ENCODE assay signal across 12 mouse cellular contexts in genomic region chr17:28021911-28022310, GRCm38 (mm10). TPM values are rescaled to one million over a fixed set of nuclear protein-coding genes. Genes with fewer than 3 reads are reported as not detected.
DNase-seq lines count a peak whose midpoint lies in the region; ATAC-seq and TF ChIP-seq lines count a peak whose summit lies in the region.
"Had no signal": no experiment of that assay in that cellular context is flagged by ENCODE, and none has a peak within 500 bp of the region (broad histone marks: within the 10 kb centered on the region; RNA-seq: fewer than 3 reads in every experiment).

No protein-coding gene starts in this region.

- 58% methylated on average over 10 of the region's 10 CpGs for WGBS in lung, embryonic 14.5 days
- WGBS in heart, embryonic 14.5 days: 50% methylated on average over 10 of the region's 10 CpGs
- 47% methylated on average over 10 of the region's 10 CpGs for WGBS in hindbrain, postnatal 0 days

- H3K4me1 ChIP-seq in lung, embryonic 14.5 days (ENCODE audit: insufficient read depth): peaks cover 22% of the 10 kb centered on the region
- peaks cover 47 to 66% of the 10 kb centered on the region in 2 experiments for H3K4me1 ChIP-seq in heart, embryonic 14.5 days (ENCODE audit: control insufficient read depth in 2 of 2, insufficient read depth in 2 of 2, low read length in 2 of 2)
- H3K4me1 ChIP-seq in hindbrain, postnatal 0 days (ENCODE audit: insufficient read depth, low read length): peaks cover 33% of the 10 kb centered on the region

- no peak overlapping the region for H3K4me2 ChIP-seq in lung, embryonic 14.5 days
- H3K4me2 ChIP-seq in heart, embryonic 14.5 days (ENCODE audit: low read length): no peak overlapping the region
- no peak overlapping the region for H3K4me2 ChIP-seq in hindbrain, postnatal 0 days (ENCODE audit: low read depth, low read length)
- no peak overlapping the region for H3K4me2 ChIP-seq in myocyte (ENCODE audit: low read depth)
- H3K4me2 ChIP-seq: liver, embryonic 13.5 days had no signal

- TF ChIP-seq POLR2A in myocyte (IDR thresholded peaks at IDR 0.05; ENCODE audit: insufficient read length, low read depth): no peak

- H3K9ac ChIP-seq in lung, embryonic 14.5 days: no peak overlapping the region
- H3K9ac ChIP-seq in heart, embryonic 14.5 days (ENCODE audit: low read length): 0 out of 2 replicates have a peak overlapping the region, but pooled peaks have one; percentile 6
- no peak overlapping the region for H3K9ac ChIP-seq in hindbrain, postnatal 0 days (replicated peaks; ENCODE audit: low read length)
- H3K9ac ChIP-seq: liver, embryonic 13.5 days had no signal

- H3K27me3 ChIP-seq in lung, embryonic 14.5 days (ENCODE audit: insufficient read depth, low read length): no peaks in the 10 kb centered on the region
- no peaks in the 10 kb centered on the region for H3K27me3 ChIP-seq in heart, embryonic 14.5 days (ENCODE audit: control insufficient read depth, insufficient read depth, low read length)
- H3K27me3 ChIP-seq in hindbrain, postnatal 0 days (ENCODE audit: insufficient read depth, low read length): no peaks in the 10 kb centered on the region
- H3K27me3 ChIP-seq in myocyte (ENCODE audit: control insufficient read depth, insufficient read depth, insufficient read length): no peaks in the 10 kb centered on the region
- H3K27me3 ChIP-seq: liver, embryonic 13.5 days had no signal

- no peak overlapping the region for H3K4me3 ChIP-seq in lung, embryonic 14.5 days (ENCODE audit: low read depth, low read length)
- H3K4me3 ChIP-seq in heart, embryonic 14.5 days (ENCODE audit: control insufficient read depth in 1 of 2, insufficient read depth in 1 of 2, low read depth in 1 of 2, low read length in 2 of 2): no peak overlapping the region
- H3K4me3 ChIP-seq in hindbrain, postnatal 0 days (ENCODE audit: low read length): no peak overlapping the region
- H3K4me3 ChIP-seq in myocyte: no peak overlapping the region
- H3K4me3 ChIP-seq: liver, embryonic 13.5 days had no signal

- H3K79me2 ChIP-seq in myocyte (ENCODE audit: control insufficient read depth, insufficient read depth): no peaks in the 10 kb centered on the region

- H3K27ac ChIP-seq in lung, embryonic 14.5 days (ENCODE audit: low read depth): peak overlapping the region; percentile 10; the same call in 1 of the 2 replicates
- H3K27ac ChIP-seq in heart, embryonic 14.5 days (replicated peaks in 1 of 2; ENCODE audit: control insufficient read depth in 1 of 2, insufficient read depth in 1 of 2, low read depth in 2 of 2, low read length in 2 of 2): peak overlapping the region; percentile 6 to 63; a peak in 3 of 4 replicates
- H3K27ac ChIP-seq in hindbrain, postnatal 0 days: peak overlapping the region; percentile 34; the same call in 1 of the 2 replicates
- H3K27ac ChIP-seq: liver, embryonic 13.5 days had no signal

- H3ac ChIP-seq in myocyte (ENCODE audit: control insufficient read depth, insufficient read length): no peak overlapping the region

- no peak for TF ChIP-seq CTCF in lung, embryonic 14.5 days (IDR thresholded peaks at IDR 0.05; ENCODE audit: low read depth)
- no peak for TF ChIP-seq CTCF in hindbrain, postnatal 0 days (IDR thresholded peaks at IDR 0.05; ENCODE audit: low read depth)

- H3K9me3 ChIP-seq in lung, embryonic 14.5 days (ENCODE audit: low read depth, low read length): no peaks in the 10 kb centered on the region
- H3K9me3 ChIP-seq in heart, embryonic 14.5 days (ENCODE audit: control insufficient read depth, low read length): no peaks in the 10 kb centered on the region
- no peaks in the 10 kb centered on the region for H3K9me3 ChIP-seq in hindbrain, postnatal 0 days (ENCODE audit: low read length)
- H3K9me3 ChIP-seq: G1E; liver, embryonic 13.5 days had no signal

- H3K36me3 ChIP-seq in lung, embryonic 14.5 days (ENCODE audit: insufficient read depth): no peaks in the 10 kb centered on the region
- no peaks in the 10 kb centered on the region for H3K36me3 ChIP-seq in heart, embryonic 14.5 days (ENCODE audit: control insufficient read depth, insufficient read depth, low read length)
- no peaks in the 10 kb centered on the region for H3K36me3 ChIP-seq in hindbrain, postnatal 0 days (ENCODE audit: insufficient read depth, low read length)
- no peaks in the 10 kb centered on the region for H3K36me3 ChIP-seq in myocyte (ENCODE audit: control insufficient read depth, insufficient read depth)
- H3K36me3 ChIP-seq: liver, embryonic 13.5 days had no signal

- ATAC-seq in lung, embryonic 14.5 days (ENCODE audit: insufficient read depth): no peak
- ATAC-seq in heart, embryonic 14.5 days (ENCODE audit: insufficient number of reproducible peaks, insufficient read depth, low FRiP score, low read depth): no peak
- peak; percentile 34; the same call in 1 of the 2 replicates for ATAC-seq in hindbrain, postnatal 0 days

- no peak for DNase-seq in lung, embryonic 14.5 days
- DNase-seq in lung, postnatal 36 days: no peak
- DNase-seq in hindbrain, postnatal 0 days (ENCODE audit: low spot score): peak; percentile 56
- DNase-seq in embryo, embryonic 10 days (ENCODE audit: low spot score): no peak
- DNase-seq in MN1 (ENCODE audit: low spot score): no peak
- DNase-seq: adrenal gland, adult 2 months; cerebellum, adult 9-10 months; liver, embryonic 13.5 days; spleen, adult 18-20 months had no signal

TF ChIP-seq in myocyte, 11 proteins besides CTCF, POLR2A, EP300 and RAD21:
- TF ChIP-seq USF1 (IDR thresholded peaks at IDR 0.05; ENCODE audit: low read depth): no peak
- peak in 2 of 3 experiments; percentile 73 to 86 for TF ChIP-seq MYOD1 (IDR thresholded peaks at IDR 0.05; ENCODE audit: control insufficient read depth in 1 of 3, insufficient read length in 2 of 3, low read depth in 2 of 3)
- no peak for TF ChIP-seq CEBPB (IDR thresholded peaks at IDR 0.05; ENCODE audit: insufficient read depth, poor library complexity, severe bottlenecking)
- TF ChIP-seq MYOG (IDR thresholded peaks at IDR 0.05; ENCODE audit: control insufficient read depth in 1 of 3, insufficient read depth in 1 of 3, insufficient read length in 2 of 3, low read depth in 2 of 3): peak; percentile 13 to 67 (median 32)
TF ChIP-seq in myocyte: peak in this region for 2.

RNA-seq across cellular contexts. Expression of gene Tcp11, which starts 58.5 kb away (rescaled TPM):
- polyA plus RNA-seq in lung, embryonic 14.5 days (2014; fragmentation: Nextera tagmentation; extraction: Ambion mirVana): 1.6 and 2.0 TPM in 2 replicates
- polyA plus RNA-seq in heart, embryonic 14.5 days (2014; fragmentation: Nextera tagmentation; extraction: Ambion mirVana): 0.31 and 0.45 TPM in 2 replicates
- 2.9 and 3.6 TPM in 2 replicates for total RNA-seq in hindbrain, postnatal 0 days (2014; rRNA removed)
- 1.9 and 2.0 TPM in 2 replicates for polyA plus RNA-seq in hindbrain, postnatal 0 days (2015; fragmentation: Nextera tagmentation; extraction: Ambion mirVana)
- polyA plus RNA-seq in myocyte (2012; fragmentation: generic; extraction: Trizol): not detected
- total RNA-seq: G1E had no signal
- polyA plus RNA-seq: adrenal gland, adult 2 months; G1E had no signal
